Mouse (Mus musculus) kidney, embryonic 16.5 days (tissue): ENCODE results near the gene Sh2d3c. TPM values are rescaled to one million over a fixed set of nuclear protein-coding genes. Genes with fewer than 3 reads are reported as not detected.

Experiments used
- ATAC-seq: fragments of 200-750 bp; cut with Nextera tagmentation; 2 replicates; pipeline ENCODE4 v1.8.0; 2017; ENCODE audit warnings: moderate TSS enrichment; ENCODE audit not compliant: low FRiP score, low TSS enrichment
- H3K27ac ChIP-seq: fragments of 300-500 bp; sonication (generic); 2 replicates; pipeline ENCODE4 v1.5.1; 2014; ENCODE audit warnings: low read length
- H3K27me3 ChIP-seq: fragments of 300-500 bp; sonication (generic); 2 replicates; pipeline ENCODE4 v1.6.1; 2014; ENCODE audit warnings: low read length, control low read depth, mixed read lengths; ENCODE audit not compliant: insufficient read depth
- H3K36me3 ChIP-seq: fragments of 300-500 bp; sonication (generic); 2 replicates; pipeline ENCODE4 v1.6.1; 2014; ENCODE audit warnings: low read length, control low read depth, mixed read lengths; ENCODE audit not compliant: insufficient read depth
- H3K4me1 ChIP-seq: fragments of 300-500 bp; sonication (generic); 2 replicates; pipeline ENCODE4 v1.6.1; 2014; ENCODE audit warnings: low read length, control low read depth, mixed read lengths; ENCODE audit not compliant: insufficient read depth
- H3K4me2 ChIP-seq: fragments of 300-500 bp; sonication (generic); replicated peaks from 2 replicates; pipeline ENCODE4 v1.6.1; 2014; ENCODE audit warnings: low read depth, low read length
- H3K4me3 ChIP-seq: fragments of 300-500 bp; sonication (generic); 2 replicates; pipeline ENCODE4 v1.5.1; 2014; ENCODE audit warnings: mild to moderate bottlenecking, low read length
- H3K9ac ChIP-seq: fragments of 300-500 bp; sonication (generic); replicated peaks from 2 replicates; pipeline ENCODE4 v1.6.1; 2014; ENCODE audit warnings: low read length
- H3K9me3 ChIP-seq: fragments of 300-500 bp; sonication (generic); 2 replicates; pipeline ENCODE4 v1.6.1; 2016; ENCODE audit warnings: low read length, control low read depth
- WGBS: fragments of 180-500 bp; shearing (Covaris S2); extraction: QIAGEN DNeasy Blood & Tissue Kit; methylation state at CpG from one replicate; pipeline ENCODE4 v1.1.7; 2014; 5-methylcytosine and 5-hydroxymethylcytosine counted together
- polyA plus RNA-seq: library from polyadenylated mRNA; unstranded; fragments of >200 nt; fragmentation: Nextera tagmentation; extraction: Ambion mirVana; gene quantifications from 2 replicates; pipeline ENCODE4 v1.2.1, GENCODE M21; 2015

The Sh2d3c gene
- polyA plus RNA-seq, 1 experiment from 2014 or later, result 41.5 TPM

DNA sequence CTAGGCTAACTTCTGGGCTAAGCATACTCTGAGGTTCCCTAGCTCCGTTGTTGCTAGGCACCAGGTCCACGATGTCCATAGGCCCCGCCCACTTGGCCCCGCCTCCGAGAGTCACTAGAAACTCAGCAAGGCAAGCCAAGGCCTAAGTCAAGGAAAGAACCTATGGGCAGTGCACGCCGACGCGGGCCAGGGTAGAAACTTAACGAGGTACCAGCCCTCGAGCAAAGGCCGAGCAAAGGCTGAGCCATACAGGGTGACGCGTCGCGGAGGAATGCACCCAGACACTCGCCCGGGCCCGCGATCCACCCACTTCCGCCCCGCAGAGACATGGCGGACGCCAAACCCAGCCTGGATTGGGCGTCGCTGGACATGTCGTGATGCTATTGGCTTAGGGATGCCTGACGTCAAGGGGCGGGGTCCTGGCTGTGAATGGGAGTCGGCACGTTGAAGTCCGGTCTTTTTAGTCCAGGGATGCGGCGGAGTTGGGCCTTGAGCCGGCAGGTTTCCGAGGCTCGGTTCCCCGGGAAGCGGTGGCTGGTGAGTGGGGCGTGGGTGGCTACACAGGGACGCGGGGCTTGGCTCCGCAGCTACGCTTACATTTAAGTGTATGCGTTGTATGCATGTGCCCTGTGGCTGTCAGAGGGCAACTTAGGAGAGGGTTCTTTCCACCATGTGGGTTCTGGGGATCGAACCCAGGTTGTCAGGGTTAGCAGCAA, 54.7 kb downstream of the Sh2d3c start, which contains the start of the genes Ttc16 and Ptrh1:
Gene Ttc16, minus strand, starts transcription at position 275 of the 716 bp plus-strand sequence.
Gene Ptrh1, plus strand, starts transcription at position 428 of the 716 bp plus-strand sequence.
- 0% methylated on average over 46 of the region's 46 CpGs for WGBS
- peak within 1 kb of the TSS; percentile 75 for H3K27ac ChIP-seq
- peak within 1 kb of the TSS; percentile 57 for H3K9ac ChIP-seq
- peaks cover 16% of the 10 kb centered on the region for H3K4me1 ChIP-seq
- H3K9me3 ChIP-seq, result no peaks in the 10 kb centered on the region
- H3K4me3 ChIP-seq, result peak within 1 kb of the TSS; percentile 67
- peak within 1 kb of the TSS; percentile 82 for H3K4me2 ChIP-seq
- H3K27me3 ChIP-seq, result no peaks in the 10 kb centered on the region
- ATAC-seq, result peak; percentile 97
- H3K36me3 ChIP-seq, result no peaks in the 10 kb centered on the region

DNA sequence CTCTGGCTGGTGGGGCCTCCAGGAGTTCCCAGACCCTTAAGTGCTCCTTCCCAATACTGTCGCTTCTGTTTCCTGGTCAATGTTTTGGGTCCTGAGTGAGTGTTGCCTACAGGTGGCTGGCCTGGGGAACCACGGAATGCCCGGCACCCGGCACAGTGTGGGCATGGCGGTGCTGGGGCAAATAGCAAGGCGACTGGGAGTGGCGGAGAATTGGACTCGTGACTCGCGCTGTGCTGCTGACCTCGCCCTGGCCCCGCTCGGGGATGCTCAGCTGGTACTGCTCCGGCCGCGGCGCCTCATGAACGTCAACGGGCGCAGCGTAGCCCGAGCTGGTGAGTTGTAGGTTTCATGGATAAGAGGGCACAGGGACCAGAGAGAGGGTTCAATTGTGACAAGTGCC, 55.3 kb downstream of the Sh2d3c start:
- peak overlapping the region; percentile 82 for H3K4me2 ChIP-seq
- ATAC-seq, result no peak
- H3K4me1 ChIP-seq, result peaks cover 16% of the 10 kb centered on the region
- 10% methylated on average over 22 of the region's 22 CpGs for WGBS
- no peaks in the 10 kb centered on the region for H3K9me3 ChIP-seq
- H3K9ac ChIP-seq, result peak overlapping the region; percentile 55
- H3K4me3 ChIP-seq, result peak overlapping the region; percentile 67
- no peaks in the 10 kb centered on the region for H3K27me3 ChIP-seq
- no peaks in the 10 kb centered on the region for H3K36me3 ChIP-seq
- H3K27ac ChIP-seq, result no peak overlapping the region

DNA sequence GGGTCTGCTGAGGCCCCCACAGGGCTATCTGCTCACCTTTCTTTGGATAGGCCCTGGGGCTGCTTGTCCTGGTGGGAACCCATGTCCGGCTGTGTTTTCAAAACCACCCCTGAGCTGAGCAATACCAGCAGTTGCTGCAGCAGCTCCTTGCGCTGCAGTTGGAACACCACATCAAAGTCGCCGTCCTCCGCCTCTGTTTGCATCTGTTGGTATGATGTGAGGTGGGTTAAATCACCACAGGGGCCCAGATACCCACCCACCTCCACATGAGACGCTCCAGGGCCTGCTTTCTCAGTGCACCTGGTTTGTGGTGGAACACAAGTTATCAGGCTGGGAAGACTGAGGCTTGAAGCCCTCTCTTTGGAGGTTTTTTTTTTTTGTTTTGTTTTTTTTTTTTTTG, 57.2 kb downstream of the Sh2d3c start:
- Histone ChIP-seq H3K9me3 (no peaks in the 10 kb centered on the region), H3K4me2 (no peak overlapping the region), H3K4me3 (no peak overlapping the region), H3K27me3 (no peaks in the 10 kb centered on the region), H3K27ac (no peak overlapping the region), H3K36me3 (no peaks in the 10 kb centered on the region), H3K4me1 (peaks cover 10% of the 10 kb centered on the region), H3K9ac (no peak overlapping the region)
- ATAC-seq, result no peak
- 96% methylated on average over 6 of the region's 6 CpGs for WGBS

DNA sequence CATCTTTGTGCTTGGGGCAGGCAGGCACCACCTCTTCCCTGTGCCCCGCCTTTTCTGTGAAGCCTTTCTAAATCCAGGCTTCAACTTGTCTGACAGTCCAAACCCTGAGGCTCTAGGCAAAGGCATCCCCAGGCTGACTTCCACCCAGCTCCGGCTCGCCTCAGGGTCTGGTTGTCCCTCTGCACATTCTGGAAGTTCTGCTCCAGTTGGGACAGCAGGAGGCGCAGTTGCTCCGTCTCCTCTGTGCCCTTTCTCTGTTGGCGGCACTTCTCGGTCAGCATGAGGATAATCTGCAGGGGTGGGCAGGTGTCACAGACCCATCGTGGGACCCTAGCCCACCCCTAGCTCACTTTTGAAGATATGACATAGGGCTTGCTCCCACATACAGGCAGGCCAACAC, 58.3 kb downstream of the Sh2d3c start:
- Histone ChIP-seq H3K4me2 (no peak overlapping the region), H3K36me3 (no peaks in the 10 kb centered on the region), H3K27ac (no peak overlapping the region), H3K9me3 (no peaks in the 10 kb centered on the region), H3K4me1 (peaks cover 10% of the 10 kb centered on the region), H3K4me3 (no peak overlapping the region), H3K27me3 (no peaks in the 10 kb centered on the region), H3K9ac (no peak overlapping the region)
- ATAC-seq, result no peak
- 12% methylated on average over 8 of the region's 8 CpGs for WGBS

DNA sequence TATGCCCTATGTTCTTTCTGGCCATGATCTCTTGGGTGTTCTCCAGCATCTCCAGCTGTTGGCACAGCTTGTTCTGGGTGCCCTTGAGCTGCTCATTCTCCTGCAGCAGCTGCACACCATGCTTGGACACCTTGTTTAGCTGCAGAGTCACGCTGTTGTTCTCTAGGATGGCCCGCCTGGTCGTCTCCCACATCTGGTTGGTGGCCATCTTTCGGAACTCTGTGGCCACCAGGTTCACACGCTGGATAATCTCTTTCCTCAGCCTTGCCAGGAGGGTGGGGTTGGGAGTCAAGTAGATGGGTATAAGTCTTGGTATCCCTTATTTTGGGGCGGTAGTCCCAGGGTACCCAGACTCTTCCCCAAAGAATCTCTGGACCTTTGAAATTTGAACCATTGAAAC, 58.9 kb downstream of the Sh2d3c start:
- H3K9ac ChIP-seq, result no peak overlapping the region
- H3K4me3 ChIP-seq, result no peak overlapping the region
- no peak overlapping the region for H3K4me2 ChIP-seq
- H3K36me3 ChIP-seq, result no peaks in the 10 kb centered on the region
- no peak for ATAC-seq
- no peaks in the 10 kb centered on the region for H3K9me3 ChIP-seq
- H3K27me3 ChIP-seq, result no peaks in the 10 kb centered on the region
- WGBS, result 90% methylated on average over 6 of the region's 6 CpGs
- H3K27ac ChIP-seq, result no peak overlapping the region
- peaks cover 10% of the 10 kb centered on the region for H3K4me1 ChIP-seq

DNA sequence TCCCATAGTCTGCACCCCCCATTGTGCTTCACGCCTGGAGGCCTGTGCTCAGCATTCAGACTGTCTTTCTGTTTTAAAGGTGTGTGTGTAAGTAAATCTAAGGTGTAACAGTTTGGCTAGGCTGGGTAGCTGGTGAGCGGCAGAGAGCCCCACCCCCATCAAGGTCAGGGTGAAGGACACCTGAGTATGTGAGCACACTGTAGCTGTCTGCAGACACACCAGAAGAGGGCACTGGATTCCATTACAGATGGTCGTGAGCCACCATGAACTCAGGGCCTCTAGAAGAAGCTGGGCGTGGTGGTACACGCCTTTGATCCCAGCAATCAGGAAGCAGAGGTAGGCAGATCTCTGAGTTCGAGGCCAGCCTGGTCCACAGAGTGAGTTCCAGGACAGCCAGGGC, 60.9 kb downstream of the Sh2d3c start:
- H3K4me2 ChIP-seq, result no peak overlapping the region
- no peaks in the 10 kb centered on the region for H3K4me1 ChIP-seq
- no peaks in the 10 kb centered on the region for H3K36me3 ChIP-seq
- WGBS, result 78% methylated on average over 6 of the region's 6 CpGs
- no peak overlapping the region for H3K4me3 ChIP-seq
- H3K9me3 ChIP-seq, result no peaks in the 10 kb centered on the region
- no peak for ATAC-seq
- no peaks in the 10 kb centered on the region for H3K27me3 ChIP-seq
- no peak overlapping the region for H3K27ac ChIP-seq
- no peak overlapping the region for H3K9ac ChIP-seq

DNA sequence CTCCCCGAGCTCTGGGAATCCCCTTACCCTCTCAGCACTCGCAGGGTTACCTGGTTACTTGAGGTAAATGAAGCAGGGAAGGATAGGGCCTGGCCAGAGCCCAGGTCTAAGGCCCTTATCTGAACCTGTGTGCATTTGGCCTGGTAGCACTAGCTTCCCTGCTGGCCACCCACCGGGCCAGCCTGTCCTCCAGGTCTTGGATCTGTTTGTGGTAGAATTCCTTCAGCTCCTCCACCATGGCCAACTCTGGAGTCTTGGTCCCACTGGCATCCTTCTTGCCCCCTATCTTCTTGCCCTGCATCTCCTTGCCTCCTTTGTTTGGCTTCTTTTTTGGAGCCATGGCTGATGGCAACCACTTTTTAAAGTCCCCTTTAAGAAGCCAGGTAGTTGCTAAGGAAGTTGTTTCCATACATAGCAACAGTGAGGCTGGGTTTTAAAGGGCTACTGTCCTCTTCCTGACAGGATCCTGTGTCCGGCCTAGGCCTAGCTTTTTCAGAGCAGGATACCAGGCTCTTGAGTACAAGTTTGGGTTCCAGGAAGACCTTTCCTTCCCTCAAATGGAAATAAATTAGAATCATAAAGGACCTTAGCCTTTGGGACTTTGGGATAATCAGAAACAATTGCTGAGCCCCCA, 63.3 kb downstream of the Sh2d3c start, which contains the start of gene Cfap157:
Gene Cfap157, minus strand, starts transcription at position 381 of the 634 bp plus-strand sequence.
- no peak within 1 kb of the TSS for H3K4me3 ChIP-seq
- no peak within 1 kb of the TSS for H3K27ac ChIP-seq
- H3K36me3 ChIP-seq, result 0 out of 2 replicates have a peak, but pooled peaks cover 2% of the 10 kb centered on the region
- H3K4me2 ChIP-seq, result 0 out of 2 replicates have a peak within 1 kb of the TSS, but pooled peaks have one; percentile 8
- no peaks in the 10 kb centered on the region for H3K27me3 ChIP-seq
- no peak within 1 kb of the TSS for H3K9ac ChIP-seq
- 62% methylated on average over 4 of the region's 4 CpGs for whole genome bisulfite sequencing
- no peaks in the 10 kb centered on the region for H3K9me3 ChIP-seq
- ATAC-seq, result no peak
- no peaks in the 10 kb centered on the region for H3K4me1 ChIP-seq

DNA sequence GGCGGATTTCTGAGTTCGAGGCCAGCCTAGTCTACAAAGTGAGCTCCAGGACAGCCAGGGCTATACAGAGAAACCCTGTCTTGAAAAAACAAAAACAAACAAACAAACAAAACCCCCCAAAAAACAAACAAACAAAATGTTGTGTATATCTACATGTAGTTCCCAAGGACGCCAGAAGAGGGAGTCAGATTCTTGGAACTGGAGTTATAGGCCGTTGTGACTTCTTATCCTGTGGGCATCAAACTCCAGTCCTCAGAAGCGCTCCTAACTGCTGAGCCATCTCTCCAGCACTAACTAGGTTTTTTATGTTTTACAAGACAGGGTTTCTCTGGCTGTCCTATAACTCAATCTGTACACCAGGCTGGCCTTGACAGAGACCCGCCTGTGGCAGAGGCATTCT, 66.3 kb downstream of the Sh2d3c start:
- no peak overlapping the region for H3K27ac ChIP-seq
- H3K4me2 ChIP-seq, result no peak overlapping the region
- no peaks in the 10 kb centered on the region for H3K4me1 ChIP-seq
- H3K4me3 ChIP-seq, result no peak overlapping the region
- no peak overlapping the region for H3K9ac ChIP-seq
- no peaks in the 10 kb centered on the region for H3K27me3 ChIP-seq
- H3K9me3 ChIP-seq, result no peaks in the 10 kb centered on the region
- no peak for ATAC-seq
- 0 out of 2 replicates have a peak, but pooled peaks cover 2% of the 10 kb centered on the region for H3K36me3 ChIP-seq
- 63% methylated on average over 6 of the region's 6 CpGs for WGBS

DNA sequence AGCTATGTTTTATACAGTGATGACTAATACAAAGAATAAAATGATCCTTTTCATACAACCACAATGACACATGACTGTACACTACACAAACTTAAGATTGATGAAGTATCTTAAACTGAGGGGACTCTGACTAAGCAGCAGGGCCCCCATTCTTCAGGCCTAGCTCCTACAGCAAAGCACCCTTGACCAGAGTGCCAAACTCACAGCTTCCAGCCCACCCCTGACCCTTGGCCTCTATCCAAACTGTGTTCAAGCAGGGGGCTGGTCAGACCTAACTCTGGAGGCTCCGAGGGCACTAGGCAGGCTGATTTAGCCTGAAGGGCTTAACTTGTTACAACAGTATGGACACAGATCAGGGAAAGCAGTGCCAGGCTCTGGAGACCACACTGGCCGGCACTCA, 67.7 kb downstream of the Sh2d3c start:
- no peak overlapping the region for H3K4me2 ChIP-seq
- no peak overlapping the region for H3K9ac ChIP-seq
- H3K9me3 ChIP-seq, result no peaks in the 10 kb centered on the region
- 58% methylated on average over 2 of the region's 2 CpGs for WGBS
- H3K4me1 ChIP-seq, result no peaks in the 10 kb centered on the region
- no peak overlapping the region for H3K4me3 ChIP-seq
- H3K27ac ChIP-seq, result no peak overlapping the region
- no peaks in the 10 kb centered on the region for H3K27me3 ChIP-seq
- H3K36me3 ChIP-seq, result 0 out of 2 replicates have a peak, but pooled peaks cover 2% of the 10 kb centered on the region
- ATAC-seq, result no peak

DNA sequence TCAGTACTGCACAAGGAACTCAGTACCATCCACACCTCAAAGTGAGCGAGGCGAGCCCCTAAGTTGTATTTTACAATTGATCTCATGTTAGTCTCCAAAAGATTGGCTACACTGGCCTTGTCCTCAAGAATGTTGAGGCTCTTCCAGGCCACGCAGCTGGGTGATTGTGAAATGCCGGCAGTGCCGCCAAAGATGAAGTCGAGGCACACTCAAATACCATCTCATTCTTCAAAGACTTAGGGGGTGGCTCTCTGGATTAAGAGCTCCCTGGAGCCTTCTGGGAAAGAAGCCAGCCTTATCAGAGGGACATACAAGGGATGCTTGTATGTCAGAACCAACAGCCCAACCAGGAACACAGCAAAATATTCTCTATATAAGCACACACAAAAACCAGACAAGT, 70.4 kb downstream of the Sh2d3c start:
- Histone ChIP-seq H3K4me2 (no peak overlapping the region), H3K27me3 (no peaks in the 10 kb centered on the region), H3K9ac (no peak overlapping the region), H3K36me3 (0 out of 2 replicates have a peak, but pooled peaks cover 2% of the 10 kb centered on the region), H3K9me3 (no peaks in the 10 kb centered on the region), H3K4me3 (no peak overlapping the region), H3K27ac (no peak overlapping the region), H3K4me1 (no peaks in the 10 kb centered on the region)
- WGBS, result 82% methylated on average over 6 of the region's 6 CpGs
- no peak for ATAC-seq
